Mouse (Mus musculus) CH12.LX (cell line): ENCODE results near the gene Col23a1.

ENCODE experiments used
- CTCF ChIP-seq, 2 experiments: IDR thresholded peaks in 1 of 2; conservative IDR thresholded peaks in 1 of 2; 2 replicates each; pipeline ENCODE4 v1.5.1; 2011 to 2012; ENCODE audit warnings: low read depth in 2 of 2, low read length in 2 of 2, improper control_type of control experiment in 1 of 2, inconsistent platforms in 1 of 2, mild to moderate bottlenecking in 1 of 2, moderate library complexity in 1 of 2
- E2F4 ChIP-seq: IDR thresholded peaks from 2 replicates; pipeline ENCODE4 v1.6.1; 2011; ENCODE audit warnings: low read depth, low read length, improper control_type of control experiment; ENCODE audit not compliant: insufficient replicate concordance
- MAFK ChIP-seq: IDR thresholded peaks from 2 replicates; pipeline ENCODE4 v1.6.1; 2011; ENCODE audit warnings: low read length, improper control_type of control experiment; ENCODE audit not compliant: insufficient replicate concordance
- POLR2A ChIP-seq: IDR thresholded peaks from 2 replicates; pipeline ENCODE4 v1.6.1; 2011; ENCODE audit warnings: low read depth, mild to moderate bottlenecking, improper control_type of control experiment, low read length
- ZC3H11A ChIP-seq: IDR thresholded peaks from 2 replicates; pipeline ENCODE4 v1.6.1; 2012; ENCODE audit warnings: low read depth, mild to moderate bottlenecking, inconsistent platforms, low read length, improper control_type of control experiment

DNA sequence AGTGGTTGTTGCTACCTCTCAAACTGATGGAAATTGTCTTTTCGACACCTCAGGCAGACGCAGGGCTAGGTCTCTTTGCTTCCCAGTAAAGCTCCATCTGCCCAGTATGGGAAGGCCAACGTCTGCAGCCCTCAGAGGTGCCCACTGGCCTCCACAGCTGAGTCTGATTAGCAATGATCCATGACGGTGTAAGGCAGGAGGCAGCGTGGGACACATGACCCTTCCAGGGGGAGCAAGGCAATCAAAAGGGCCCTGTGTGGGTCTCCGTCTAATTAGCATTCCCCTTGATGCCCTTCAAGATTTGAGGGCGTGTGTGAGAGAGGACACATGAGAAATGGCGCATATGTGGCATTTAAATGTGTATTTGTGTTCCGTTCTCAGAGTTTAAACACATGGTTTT is 199.1 kb downstream of the Col23a1 start:
- TF ChIP-seq CTCF (conservative IDR thresholded peaks at IDR 0.05 in 1 of 2, IDR thresholded peaks at IDR 0.05 in 1 of 2; ENCODE audit: low read depth in 2 of 2, low read length in 2 of 2) (no peak), MAFK (no peak), E2F4 (no peak), POLR2A (no peak), ZC3H11A (no peak)
